Mouse (Mus musculus) heart, embryonic 10.5 days (tissue): Measurements from ENCODE around the gene Gatad2b. TPM values are rescaled to one million over a fixed set of nuclear protein-coding genes. Genes with fewer than 3 reads are reported as not detected.

Experiments used
- DNase-seq: peaks from one replicate; pipeline ENCODE4 v3.0.0-alpha.2; 2017; ENCODE audit warnings: low spot score
- H3K27ac ChIP-seq: fragments of 300-500 bp; sonication (generic); 2 replicates; pipeline ENCODE4 v1.5.1; 2016; ENCODE audit warnings: mild to moderate bottlenecking
- H3K27me3 ChIP-seq: fragments of 300-500 bp; sonication (generic); 2 replicates; pipeline ENCODE4 v1.6.1; 2016; ENCODE audit warnings: mild to moderate bottlenecking; ENCODE audit not compliant: poor library complexity, insufficient read depth, severe bottlenecking
- H3K36me3 ChIP-seq: fragments of 300-500 bp; sonication (generic); 2 replicates; pipeline ENCODE4 v1.6.1; 2016; ENCODE audit warnings: mild to moderate bottlenecking, moderate library complexity
- H3K4me1 ChIP-seq: fragments of 300-500 bp; sonication (generic); 2 replicates; pipeline ENCODE4 v1.6.1; 2016; ENCODE audit warnings: mild to moderate bottlenecking
- H3K4me3 ChIP-seq: fragments of 300-500 bp; sonication (generic); 2 replicates; pipeline ENCODE4 v1.5.1; 2016; ENCODE audit warnings: mild to moderate bottlenecking, moderate library complexity
- H3K9me3 ChIP-seq: fragments of 300-500 bp; sonication (generic); 2 replicates; pipeline ENCODE4 v1.6.1; 2016; ENCODE audit warnings: mild to moderate bottlenecking, moderate library complexity
- WGBS: fragments of 180-500 bp; shearing (Covaris S2); methylation state at CpG from one replicate; pipeline ENCODE4 v1.1.7; 2016; 5-methylcytosine and 5-hydroxymethylcytosine counted together
- polyA plus RNA-seq: library from polyadenylated mRNA; unstranded; fragments of >200 nt; fragmentation: Nextera tagmentation; extraction: Ambion mirVana; gene quantifications from 2 replicates; pipeline ENCODE4 v1.2.1, GENCODE M21; 2016

The Gatad2b gene
- polyA plus RNA-seq, 1 experiment from 2014 or later, result 11.8 TPM

DNA sequence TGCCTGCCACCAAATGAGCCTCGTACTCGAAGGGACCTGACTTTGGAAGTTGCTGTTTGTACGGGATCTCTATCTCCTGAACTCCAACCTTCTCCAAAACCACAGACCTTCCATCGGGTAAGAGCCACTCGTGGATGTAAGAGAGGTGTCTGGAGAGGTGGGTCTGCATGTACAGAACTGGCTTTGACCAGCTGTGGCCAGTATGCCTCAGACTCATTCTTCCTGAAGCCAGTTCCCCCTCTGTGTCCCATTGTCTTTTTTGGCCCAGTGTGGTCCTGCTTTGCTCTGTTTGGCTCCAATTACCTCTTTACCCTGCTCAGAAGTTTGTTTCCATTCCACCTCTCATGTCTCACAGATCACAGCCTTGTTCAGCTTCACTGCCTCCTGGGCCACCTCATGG lies 85.5 kb downstream of the Gatad2b start:
- no peak overlapping the region for H3K4me3 ChIP-seq
- 85% methylated on average over 5 of the region's 5 CpGs for WGBS
- no peaks in the 10 kb centered on the region for H3K27me3 ChIP-seq
- no peak for DNase-seq
- H3K36me3 ChIP-seq, result no peaks in the 10 kb centered on the region
- H3K27ac ChIP-seq, result no peak overlapping the region
- H3K4me1 ChIP-seq, result peaks cover 11% of the 10 kb centered on the region
- H3K9me3 ChIP-seq, result no peaks in the 10 kb centered on the region

DNA sequence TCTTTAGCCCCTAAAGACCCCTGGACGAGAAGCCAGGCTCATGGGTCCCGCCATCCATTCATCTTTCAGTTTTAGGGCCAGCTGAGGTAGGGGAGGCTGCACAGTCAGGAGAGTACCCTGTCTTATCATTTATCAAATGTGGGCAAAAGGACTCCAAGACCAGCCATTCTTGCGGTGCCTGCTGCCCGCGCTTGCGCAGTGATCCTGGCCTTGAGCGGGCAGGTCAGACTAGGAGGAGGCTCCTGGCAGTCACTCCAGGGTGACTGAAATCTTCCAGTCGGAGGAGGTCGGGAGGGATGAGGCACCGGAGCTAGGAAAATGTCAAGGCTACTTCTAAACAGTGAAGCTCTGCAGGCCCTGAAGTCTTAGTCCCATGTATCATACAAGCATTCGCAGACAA lies 88.7 kb downstream of the Gatad2b start:
- DNase-seq, result no peak
- H3K4me3 ChIP-seq, result no peak overlapping the region
- H3K9me3 ChIP-seq, result no peaks in the 10 kb centered on the region
- no peak overlapping the region for H3K27ac ChIP-seq
- no peaks in the 10 kb centered on the region for H3K27me3 ChIP-seq
- 70% methylated on average over 11 of the region's 11 CpGs for WGBS
- H3K36me3 ChIP-seq, result peaks cover 16% of the 10 kb centered on the region
- H3K4me1 ChIP-seq, result peaks cover 12% of the 10 kb centered on the region

DNA sequence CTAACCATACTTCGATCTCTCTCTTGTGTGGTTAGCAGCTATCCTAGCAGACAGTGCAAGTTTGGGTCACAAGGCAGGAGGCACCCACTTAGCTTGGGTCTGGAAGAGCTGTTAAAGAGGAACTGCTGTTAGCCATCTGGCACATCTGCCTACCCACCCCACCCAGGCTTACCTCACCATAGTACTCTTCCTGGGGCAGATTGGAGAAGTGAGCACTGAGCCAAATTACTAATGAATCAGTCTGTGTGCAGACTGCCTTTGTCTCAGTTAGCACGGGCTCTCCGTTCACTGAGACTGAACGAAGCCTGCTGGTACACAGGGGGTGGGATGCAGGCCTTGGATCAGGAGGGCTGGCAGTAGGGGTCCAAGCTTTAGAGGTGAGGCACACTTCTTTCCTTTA lies 90.7 kb downstream of the Gatad2b start:
- no peak overlapping the region for H3K4me3 ChIP-seq
- 89% methylated on average over 4 of the region's 4 CpGs for WGBS
- no peak overlapping the region for H3K27ac ChIP-seq
- H3K27me3 ChIP-seq, result no peaks in the 10 kb centered on the region
- DNase-seq, result no peak
- no peaks in the 10 kb centered on the region for H3K9me3 ChIP-seq
- H3K4me1 ChIP-seq, result peaks cover 31% of the 10 kb centered on the region
- H3K36me3 ChIP-seq, result peaks cover 23% of the 10 kb centered on the region

DNA sequence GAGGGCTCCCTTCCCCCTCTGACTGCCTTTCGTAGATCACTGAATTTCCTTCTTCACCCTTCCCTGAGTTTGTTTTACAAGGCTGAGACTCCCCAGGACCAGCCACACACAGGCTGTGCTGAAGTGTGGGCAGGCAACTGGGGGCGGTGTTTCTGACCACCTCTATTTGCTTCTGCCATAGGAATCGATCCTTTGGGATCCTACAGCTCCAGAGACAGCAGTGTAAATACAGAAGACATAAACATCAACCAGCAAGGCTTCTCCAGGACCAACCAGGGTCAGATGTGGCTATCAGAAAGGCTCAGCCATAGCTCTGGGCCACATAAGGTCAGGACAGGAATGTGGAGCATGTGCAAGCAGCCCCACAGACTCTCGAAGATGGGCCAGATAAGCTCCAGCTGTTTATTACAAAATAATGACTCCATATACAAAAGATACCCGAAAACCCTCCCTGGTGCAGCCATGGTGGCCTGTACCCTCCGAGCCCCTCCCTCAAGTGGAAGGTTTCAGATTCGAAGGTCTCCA lies 91.9 kb downstream of the Gatad2b start:
- Histone ChIP-seq H3K9me3 (no peaks in the 10 kb centered on the region), H3K4me1 (peaks cover 44% of the 10 kb centered on the region), H3K36me3 (peaks cover 23% of the 10 kb centered on the region), H3K27me3 (no peaks in the 10 kb centered on the region), H3K27ac (no peak overlapping the region), H3K4me3 (no peak overlapping the region)
- no peak for DNase-seq
- WGBS, result 64% methylated on average over 7 of the region's 7 CpGs

DNA sequence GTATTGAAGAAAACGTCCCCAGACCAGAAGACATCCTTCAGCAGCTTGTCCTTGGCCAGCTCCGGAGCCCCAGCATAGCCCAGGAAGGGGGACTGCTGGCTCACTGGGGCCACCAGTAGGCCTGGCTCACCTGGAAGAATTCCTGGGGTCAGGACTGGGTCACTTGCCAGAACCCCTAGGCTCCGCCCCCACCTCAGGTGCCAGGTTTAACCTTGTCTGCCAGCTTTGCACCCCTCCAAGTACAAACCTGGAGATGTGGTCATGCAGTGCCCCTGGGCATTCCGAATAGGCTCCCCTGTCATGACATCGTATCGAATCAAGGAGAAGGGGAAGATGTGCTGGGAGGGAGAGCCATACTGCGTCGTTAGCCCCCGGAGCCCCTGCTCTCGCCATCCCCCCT lies 93.8 kb downstream of the Gatad2b start:
- DNase-seq, result no peak
- peaks cover 35% of the 10 kb centered on the region for H3K36me3 ChIP-seq
- 86% methylated on average over 10 of the region's 10 CpGs for WGBS
- peaks cover 59% of the 10 kb centered on the region for H3K4me1 ChIP-seq
- no peaks in the 10 kb centered on the region for H3K9me3 ChIP-seq
- no peak overlapping the region for H3K4me3 ChIP-seq
- no peaks in the 10 kb centered on the region for H3K27me3 ChIP-seq
- no peak overlapping the region for H3K27ac ChIP-seq

DNA sequence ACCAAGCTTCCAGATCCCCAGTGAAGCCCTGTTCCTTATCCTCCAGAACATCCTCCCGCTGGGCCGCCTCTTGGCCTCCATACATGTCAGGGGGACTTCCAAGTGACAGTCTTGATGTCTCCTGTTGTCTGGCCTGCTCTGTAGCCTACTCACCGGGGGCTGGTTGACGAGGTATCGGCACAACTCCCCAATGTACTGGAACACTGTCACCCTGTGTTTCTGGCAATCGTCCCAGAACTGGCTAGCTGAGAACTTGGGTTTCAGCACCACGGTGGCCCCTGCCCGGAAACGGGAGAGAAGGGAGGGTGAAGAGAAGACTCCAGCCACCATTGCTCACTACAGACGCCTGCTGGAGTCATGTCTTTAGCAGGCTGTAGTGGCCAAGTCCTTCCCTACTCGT lies 94.5 kb downstream of the Gatad2b start:
- Histone ChIP-seq H3K9me3 (no peaks in the 10 kb centered on the region), H3K4me3 (no peak overlapping the region), H3K27ac (no peak overlapping the region), H3K36me3 (peaks cover 42% of the 10 kb centered on the region), H3K4me1 (peaks cover 60% of the 10 kb centered on the region), H3K27me3 (no peaks in the 10 kb centered on the region)
- WGBS, result 63% methylated on average over 11 of the region's 11 CpGs
- no peak for DNase-seq

DNA sequence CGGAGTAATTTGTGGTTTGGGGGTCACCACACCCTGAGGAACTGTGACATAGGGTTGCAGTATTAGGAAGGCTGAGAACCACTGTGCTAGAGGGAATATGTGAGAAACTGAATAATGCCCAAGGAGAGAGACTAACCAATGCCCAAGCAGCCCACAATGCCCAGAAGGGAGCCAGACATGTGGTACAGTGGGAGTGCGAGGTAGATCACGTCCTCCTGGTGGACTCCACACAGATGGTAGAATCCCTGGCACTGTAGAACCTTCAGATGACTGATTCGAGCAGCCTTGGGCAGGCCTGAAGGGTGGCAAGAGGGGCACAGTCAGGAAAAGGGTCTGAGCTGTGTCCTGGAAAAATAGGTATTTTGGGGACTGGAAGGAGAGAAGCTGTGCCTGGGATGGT lies 95.2 kb downstream of the Gatad2b start:
- H3K4me3 ChIP-seq, result peak overlapping the region; percentile 68
- no peak for DNase-seq
- H3K27ac ChIP-seq, result 0 out of 2 replicates have a peak overlapping the region, but pooled peaks have one; percentile 85
- peaks cover 49% of the 10 kb centered on the region for H3K36me3 ChIP-seq
- 81% methylated on average over 4 of the region's 4 CpGs for WGBS
- H3K27me3 ChIP-seq, result no peaks in the 10 kb centered on the region
- peaks cover 57% of the 10 kb centered on the region for H3K4me1 ChIP-seq
- H3K9me3 ChIP-seq, result no peaks in the 10 kb centered on the region

DNA sequence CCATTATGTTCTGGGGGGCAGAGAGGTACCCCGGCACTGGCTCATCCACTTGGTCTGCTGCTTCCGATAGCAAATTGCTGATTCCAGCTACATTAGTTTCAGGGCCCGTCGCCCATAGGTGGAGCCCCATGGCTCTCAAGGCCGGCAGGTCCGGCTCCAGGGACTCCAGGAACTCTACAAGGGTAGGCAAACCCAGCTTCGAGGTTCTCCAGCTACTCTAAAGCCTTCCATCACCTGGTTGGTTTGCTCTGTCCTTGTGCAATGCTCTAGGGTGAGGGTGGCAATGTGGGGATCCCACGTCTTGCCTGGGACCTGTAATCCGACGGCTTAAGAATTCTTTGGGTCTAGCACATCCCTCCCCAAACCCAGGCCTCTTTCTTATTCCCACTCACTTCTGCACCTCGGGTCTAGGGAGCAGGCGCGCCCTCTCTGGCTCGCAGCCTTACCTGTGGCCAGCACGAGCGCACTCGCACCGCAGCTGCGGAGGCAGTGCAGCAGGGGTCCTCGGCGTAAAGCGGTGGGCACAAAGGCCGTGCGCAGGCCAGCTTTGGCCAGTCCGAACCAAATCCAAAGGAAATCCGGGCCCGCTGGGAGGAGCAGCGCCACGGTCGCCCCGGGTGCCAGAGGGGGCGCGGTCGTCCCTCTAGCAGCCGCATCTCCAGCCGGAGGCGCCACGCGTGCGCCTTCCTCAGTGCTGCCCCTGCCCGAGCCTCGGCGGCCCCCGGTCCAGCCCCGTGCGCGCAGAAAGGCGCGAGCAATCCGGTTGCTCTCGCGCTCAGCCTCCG lies 95.9 kb downstream of the Gatad2b start:
- DNase-seq, result no peak
- Histone ChIP-seq H3K27me3 (no peaks in the 10 kb centered on the region), H3K4me1 (peaks cover 57% of the 10 kb centered on the region), H3K4me3 (peak overlapping the region; percentile 68), H3K36me3 (peaks cover 56% of the 10 kb centered on the region), H3K27ac (peak overlapping the region; percentile 85), H3K9me3 (no peaks in the 10 kb centered on the region)
- WGBS, result 3% methylated on average over 53 of the region's 53 CpGs

DNA sequence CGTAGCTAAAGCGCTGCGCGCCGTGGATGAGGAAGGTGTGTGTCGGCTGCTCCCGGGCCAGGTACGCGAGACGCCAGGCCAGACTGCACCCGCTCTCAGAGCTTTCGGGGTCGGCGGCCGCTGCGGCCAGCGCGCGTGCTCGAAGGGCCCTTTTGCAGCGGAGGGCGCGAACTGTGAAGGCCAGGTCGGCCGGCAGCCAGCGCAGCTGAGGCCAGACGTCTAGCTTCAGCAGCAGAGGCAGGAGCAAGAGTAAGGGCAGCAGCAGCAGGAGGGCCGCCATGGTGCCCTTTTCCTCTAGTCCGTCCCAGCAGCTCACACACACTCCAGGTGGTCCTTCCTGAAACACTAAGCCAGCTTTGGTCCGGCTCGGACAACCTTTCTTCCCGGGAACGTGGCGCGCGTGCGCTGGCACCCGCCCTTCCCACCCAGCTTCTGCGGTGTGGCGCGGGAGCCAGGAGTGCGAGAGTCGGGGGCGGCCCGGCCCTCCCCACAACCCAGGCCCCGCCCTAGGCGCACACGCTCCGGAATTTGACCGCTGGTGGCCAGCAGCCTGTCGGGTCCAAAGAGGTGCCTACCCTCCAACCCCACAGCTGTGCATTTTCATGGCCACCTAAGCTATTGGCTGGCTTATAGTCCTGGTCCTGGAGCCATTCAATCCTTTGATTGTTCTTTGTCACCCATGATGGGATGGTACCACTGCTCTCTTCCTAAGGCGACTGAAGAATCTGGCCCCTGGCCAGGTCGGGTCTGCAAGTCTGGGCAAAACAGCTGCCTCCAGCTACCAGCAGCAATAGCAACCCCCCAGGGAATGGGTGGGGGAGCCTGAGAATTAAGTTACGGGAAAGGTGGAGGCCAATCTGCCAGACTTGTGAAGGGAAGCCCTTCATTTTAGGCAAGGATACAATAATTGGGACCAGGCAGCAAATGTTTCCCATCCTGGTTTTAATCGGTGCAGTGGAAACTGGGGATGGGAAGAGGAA lies 96.8 kb downstream of the Gatad2b start, which contains the start of gene Slc27a3:
Slc27a3 (minus strand) TSS at position 428 of the 980 bp plus-strand sequence.
- 1% methylated on average over 55 of the region's 55 CpGs for WGBS
- no peaks in the 10 kb centered on the region for H3K27me3 ChIP-seq

DNA sequence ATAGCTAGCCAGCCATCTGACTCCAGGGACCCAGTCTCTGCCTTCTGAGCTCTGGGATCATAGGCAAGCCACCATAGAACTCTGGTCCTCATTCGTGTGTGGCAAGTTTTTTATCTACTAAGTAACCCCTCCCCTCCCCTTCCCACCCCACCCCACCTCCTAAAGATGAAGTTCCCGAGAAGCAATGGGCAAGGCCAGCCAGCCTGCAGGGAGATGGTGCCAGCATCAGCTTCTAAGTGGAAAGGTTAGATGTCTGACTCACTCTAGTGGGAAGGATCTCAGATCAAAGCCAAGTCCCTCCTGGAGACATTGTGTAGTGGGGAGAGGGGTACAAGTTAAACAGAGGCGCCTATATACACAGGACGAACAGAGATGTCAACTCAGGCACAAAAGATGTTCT lies 98.0 kb downstream of the Gatad2b start:
- 73% methylated on average over 4 of the region's 4 CpGs for WGBS
- Histone ChIP-seq H3K9me3 (no peaks in the 10 kb centered on the region), H3K27ac (no peak overlapping the region; the same call in 1 of the 2 replicates), H3K36me3 (peaks cover 69% of the 10 kb centered on the region), H3K4me1 (peaks cover 48% of the 10 kb centered on the region), H3K27me3 (no peaks in the 10 kb centered on the region), H3K4me3 (no peak overlapping the region)
- DNase-seq, result no peak

More for the DNA sequence above, 96.8 kb downstream of the Gatad2b start, which contains the start of gene Slc27a3:
- no peak for DNase-seq
- peaks cover 54% of the 10 kb centered on the region for H3K4me1 ChIP-seq
- H3K27ac ChIP-seq, result peak within 1 kb of the TSS; percentile 85
- peaks cover 65% of the 10 kb centered on the region for H3K36me3 ChIP-seq
- H3K4me3 ChIP-seq, result peak within 1 kb of the TSS; percentile 68
- H3K9me3 ChIP-seq, result no peaks in the 10 kb centered on the region

DNA sequence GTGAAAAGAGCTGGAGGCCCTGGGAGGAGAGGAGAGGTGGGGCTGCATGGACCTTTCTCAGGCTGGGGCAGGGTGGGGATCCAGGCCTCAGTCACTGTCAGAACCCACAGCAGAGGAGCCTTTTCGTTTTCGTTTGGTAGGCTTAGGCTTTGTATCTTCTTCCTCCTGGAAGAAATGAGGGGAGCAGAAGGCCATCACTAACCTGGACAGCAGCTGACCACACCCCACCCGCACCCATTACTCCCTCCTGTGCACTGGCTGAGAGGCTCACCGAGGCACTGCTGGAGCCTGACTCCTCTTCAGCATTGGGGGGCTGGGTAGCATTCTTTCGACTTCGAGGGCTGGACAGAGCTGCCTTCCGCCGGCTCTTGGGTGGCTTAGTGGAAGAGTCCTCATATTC lies 99.0 kb downstream of the Gatad2b start:
- 88% methylated on average over 8 of the region's 8 CpGs for WGBS
- DNase-seq, result no peak
- Histone ChIP-seq H3K4me3 (no peak overlapping the region), H3K4me1 (peaks cover 46% of the 10 kb centered on the region), H3K36me3 (peaks cover 69% of the 10 kb centered on the region), H3K27ac (no peak overlapping the region), H3K9me3 (no peaks in the 10 kb centered on the region), H3K27me3 (no peaks in the 10 kb centered on the region)

DNA sequence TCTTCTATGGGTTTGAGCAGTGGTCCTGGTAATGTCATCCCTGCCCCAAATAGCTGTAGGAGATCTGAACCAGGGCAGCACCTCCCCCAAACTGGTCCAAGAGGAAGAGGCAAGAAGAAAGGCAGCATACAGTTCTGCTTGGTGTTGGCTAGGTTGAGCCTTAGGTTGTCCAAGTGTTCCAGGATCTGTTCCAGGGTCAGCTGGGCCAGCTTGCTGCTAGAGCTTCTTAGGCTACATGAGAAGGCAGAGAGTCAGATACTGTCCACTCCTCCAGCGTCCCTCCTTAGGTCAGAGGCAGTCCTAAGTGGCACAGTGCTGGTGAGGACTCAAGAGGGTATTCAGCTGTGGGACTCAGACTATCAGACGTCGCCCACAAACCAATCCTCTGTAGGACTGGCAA lies 99.7 kb downstream of the Gatad2b start:
- no peak overlapping the region for H3K4me3 ChIP-seq
- no peaks in the 10 kb centered on the region for H3K27me3 ChIP-seq
- peaks cover 69% of the 10 kb centered on the region for H3K36me3 ChIP-seq
- DNase-seq, result no peak
- H3K4me1 ChIP-seq, result peaks cover 39% of the 10 kb centered on the region
- no peak overlapping the region for H3K27ac ChIP-seq
- WGBS, result 94% methylated on average over 3 of the region's 3 CpGs
- no peaks in the 10 kb centered on the region for H3K9me3 ChIP-seq

DNA sequence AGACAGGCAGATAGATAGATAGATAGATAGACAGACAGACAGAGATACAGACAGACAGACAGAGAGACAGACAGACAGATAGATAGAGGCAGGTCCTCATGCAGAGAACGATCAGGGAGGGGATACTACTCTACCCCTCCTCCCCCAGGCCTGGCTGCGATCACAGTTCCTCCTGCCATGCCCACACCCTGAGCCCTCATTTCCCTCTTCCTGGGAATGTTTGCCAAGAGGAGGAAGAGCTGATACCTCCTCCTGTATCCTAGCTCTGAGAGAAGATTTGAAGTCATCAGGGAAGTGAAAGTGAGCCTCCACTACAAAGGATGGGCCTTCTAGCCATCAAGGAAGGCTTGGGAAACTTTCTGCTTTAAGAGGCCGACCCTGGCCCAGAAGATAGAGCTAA lies 102.7 kb downstream of the Gatad2b start:
- WGBS, result 86% methylated on average over 3 of the region's 3 CpGs
- H3K9me3 ChIP-seq, result no peaks in the 10 kb centered on the region
- DNase-seq, result no peak
- H3K4me1 ChIP-seq, result peaks cover 9% of the 10 kb centered on the region
- H3K27ac ChIP-seq, result no peak overlapping the region
- H3K27me3 ChIP-seq, result no peaks in the 10 kb centered on the region
- H3K4me3 ChIP-seq, result no peak overlapping the region
- peaks cover 93% of the 10 kb centered on the region for H3K36me3 ChIP-seq
